Mouse (Mus musculus) intestine, postnatal 0 days (tissue): ENCODE data around the gene Gm13695. TPM values are rescaled to one million over a fixed set of nuclear protein-coding genes. Genes with fewer than 3 reads are reported as not detected.
"Not testable (repeated sequence)": the region's sequence is repeated elsewhere in the genome, so short reads cannot be mapped to it uniquely, and the experiment has no call there.

ENCODE experiments used
- ATAC-seq: fragments of 200-750 bp; cut with Nextera tagmentation; 2 replicates; pipeline ENCODE4 v1.8.0; 2017; ENCODE audit warnings: mild to moderate bottlenecking, moderate TSS enrichment, moderate library complexity
- H3K27ac ChIP-seq: fragments of 300-500 bp; sonication (generic); 2 replicates; pipeline ENCODE4 v1.5.1; 2014; ENCODE audit warnings: mild to moderate bottlenecking, low read depth, low read length, moderate library complexity
- H3K27me3 ChIP-seq: fragments of 300-500 bp; sonication (generic); replicated peaks from 2 replicates; pipeline ENCODE4 v1.6.1; 2014; ENCODE audit warnings: low read length, mixed read lengths; ENCODE audit not compliant: control insufficient read depth, insufficient read depth
- H3K36me3 ChIP-seq: fragments of 300-500 bp; sonication (generic); 2 replicates; pipeline ENCODE4 v1.6.1; 2014; ENCODE audit warnings: mild to moderate bottlenecking, moderate library complexity; ENCODE audit not compliant: control insufficient read depth, insufficient read depth
- H3K4me1 ChIP-seq: fragments of 300-500 bp; sonication (generic); replicated peaks from 2 replicates; pipeline ENCODE4 v1.6.1; 2014; ENCODE audit warnings: antibody characterized with exemption, low read length, mixed read lengths; ENCODE audit not compliant: control insufficient read depth, insufficient read depth
- H3K4me2 ChIP-seq: fragments of 300-500 bp; sonication (generic); replicated peaks from 2 replicates; pipeline ENCODE4 v1.6.1; 2014; ENCODE audit warnings: low read depth, mild to moderate bottlenecking, moderate library complexity
- H3K4me3 ChIP-seq: fragments of 300-500 bp; sonication (generic); 2 replicates; pipeline ENCODE4 v1.5.1; 2014; ENCODE audit warnings: low read depth, low read length
- H3K9ac ChIP-seq: fragments of 300-500 bp; sonication (generic); 2 replicates; pipeline ENCODE4 v1.6.1; 2014; ENCODE audit warnings: mild to moderate bottlenecking, low read depth, low read length
- H3K9me3 ChIP-seq: fragments of 300-500 bp; sonication (generic); 2 replicates; pipeline ENCODE4 v1.6.1; 2016; ENCODE audit warnings: mixed run types; ENCODE audit not compliant: control insufficient read depth
- CTCF ChIP-seq: sonication (generic); IDR thresholded peaks from 2 replicates; pipeline ENCODE4 v1.5.1; 2016; ENCODE audit warnings: low read depth, mild to moderate bottlenecking, control low read depth, antibody characterized with exemption, moderate library complexity
- WGBS: fragments of 180-500 bp; shearing (Covaris S2); extraction: QIAGEN DNeasy Blood & Tissue Kit; methylation state at CpG from one replicate; pipeline ENCODE4 v1.1.7; 2014; 5-methylcytosine and 5-hydroxymethylcytosine counted together
- polyA plus RNA-seq: library from polyadenylated mRNA; unstranded; fragments of >200 nt; fragmentation: Nextera tagmentation; extraction: Ambion mirVana; gene quantifications from 2 replicates; pipeline ENCODE4 v1.2.1, GENCODE M21; 2015

Gm13695 gene
- polyA plus RNA-seq = not detected in 2 replicates

- H3K9ac ChIP-seq, H3K27ac ChIP-seq, H3K4me1 ChIP-seq, H3K27me3 ChIP-seq, H3K4me3 ChIP-seq, H3K4me2 ChIP-seq, H3K36me3 ChIP-seq, H3K9me3 ChIP-seq, ATAC-seq: not testable (repeated sequence)
- WGBS = no CpG with 5 or more reads among the region's 6 CpGs
These were observed at the start of gene Gm13695 for GRCm38 (mm10) chr2:83967013-83967412. Gm13695 (plus strand) TSS chr2:83967313.

GRCm38 (mm10) chr2:83929478-83930088, 37.5 kb upstream of the Gm13695 start:
- H3K4me2 ChIP-seq = no peak overlapping the region
- H3K4me3 ChIP-seq = no peak overlapping the region
- no peak overlapping the region for H3K27ac ChIP-seq
- H3K36me3 ChIP-seq = no peaks in the 10 kb centered on the region
- no peak for TF ChIP-seq CTCF
- no peaks in the 10 kb centered on the region for H3K9me3 ChIP-seq
- H3K27me3 ChIP-seq = no peaks in the 10 kb centered on the region
- ATAC-seq = no peak
- H3K9ac ChIP-seq = no peak overlapping the region
- WGBS = 71% methylated on average over 2 of the region's 2 CpGs
- no peaks in the 10 kb centered on the region for H3K4me1 ChIP-seq

GRCm38 (mm10) chr2:83940931-83941361, 26.2 kb upstream of the Gm13695 start, which contains the start of gene Zswim2:
Zswim2 (minus strand) TSS chr2:83941228.
- Histone ChIP-seq H3K4me2 (peak within 1 kb of the TSS; percentile 28), H3K27ac (no peak within 1 kb of the TSS), H3K36me3 (no peaks in the 10 kb centered on the region), H3K9me3 (no peaks in the 10 kb centered on the region), H3K27me3 (no peaks in the 10 kb centered on the region), H3K4me3 (no peak within 1 kb of the TSS), H3K4me1 (no peaks in the 10 kb centered on the region), H3K9ac (no peak within 1 kb of the TSS)
- TF ChIP-seq CTCF = no peak
- WGBS = 3% methylated on average over 20 of the region's 20 CpGs
- no peak for ATAC-seq

- no peak overlapping the region for H3K9ac ChIP-seq
These were observed 25.7 kb upstream of the Gm13695 start for GRCm38 (mm10) chr2:83941378-83941777.

GRCm38 (mm10) chr2:83941792-83942191, 25.3 kb upstream of the Gm13695 start:
- TF ChIP-seq CTCF = no peak
- no peak overlapping the region for H3K4me3 ChIP-seq
- no peaks in the 10 kb centered on the region for H3K36me3 ChIP-seq
- no peaks in the 10 kb centered on the region for H3K9me3 ChIP-seq
- no peaks in the 10 kb centered on the region for H3K27me3 ChIP-seq
- no peak overlapping the region for H3K9ac ChIP-seq
- ATAC-seq = no peak
- H3K27ac ChIP-seq = no peak overlapping the region
- 69% methylated on average over 4 of the region's 4 CpGs for WGBS
- no peaks in the 10 kb centered on the region for H3K4me1 ChIP-seq
- H3K4me2 ChIP-seq = no peak overlapping the region

More at GRCm38 (mm10) chr2:83941378-83941777, 25.7 kb upstream of the Gm13695 start:
- no peaks in the 10 kb centered on the region for H3K27me3 ChIP-seq
- H3K4me3 ChIP-seq = no peak overlapping the region
- ATAC-seq = no peak
- no peaks in the 10 kb centered on the region for H3K36me3 ChIP-seq
- H3K4me2 ChIP-seq = peak overlapping the region; percentile 28
- WGBS = 49% methylated on average over 3 of the region's 3 CpGs
- no peak overlapping the region for H3K27ac ChIP-seq
- no peak for TF ChIP-seq CTCF
- H3K9me3 ChIP-seq = no peaks in the 10 kb centered on the region
- no peaks in the 10 kb centered on the region for H3K4me1 ChIP-seq

GRCm38 (mm10) chr2:83955393-83955792, 11.7 kb upstream of the Gm13695 start, which contains the start of gene Gm13698:
Gm13698 (plus strand) TSS chr2:83955693.
- H3K4me3 ChIP-seq, H3K9me3 ChIP-seq, H3K27ac ChIP-seq, H3K4me2 ChIP-seq, H3K36me3 ChIP-seq, H3K9ac ChIP-seq, ATAC-seq, H3K27me3 ChIP-seq, H3K4me1 ChIP-seq: not testable (repeated sequence)
- WGBS = no CpG with 5 or more reads among the region's 6 CpGs

GRCm38 (mm10) chr2:83961203-83961602, 5.9 kb upstream of the Gm13695 start, which contains the start of gene Gm13693:
Gm13693 (plus strand) TSS chr2:83961503.
- H3K27me3 ChIP-seq, H3K27ac ChIP-seq, H3K4me3 ChIP-seq, H3K4me2 ChIP-seq, H3K36me3 ChIP-seq, H3K9ac ChIP-seq, ATAC-seq, H3K9me3 ChIP-seq, H3K4me1 ChIP-seq: not testable (repeated sequence)
- WGBS = no CpG with 5 or more reads among the region's 6 CpGs

GRCm38 (mm10) chr2:83972823-83973222, 5.7 kb downstream of the Gm13695 start, which contains the start of gene Gm13696:
Gm13696 (plus strand) TSS chr2:83973123.
- not testable (repeated sequence) for H3K9ac ChIP-seq, H3K27ac ChIP-seq, ATAC-seq

GRCm38 (mm10) chr2:83978633-83979032, 11.5 kb downstream of the Gm13695 start, which contains the start of gene Gm13694:
Gm13694 (plus strand) TSS chr2:83978933.
- not testable (repeated sequence) for H3K36me3 ChIP-seq, H3K4me2 ChIP-seq, H3K9ac ChIP-seq, H3K27me3 ChIP-seq, H3K9me3 ChIP-seq, H3K4me3 ChIP-seq, H3K27ac ChIP-seq, H3K4me1 ChIP-seq, ATAC-seq
- no CpG with 5 or more reads among the region's 6 CpGs for WGBS

More at GRCm38 (mm10) chr2:83972823-83973222, 5.7 kb downstream of the Gm13695 start, which contains the start of gene Gm13696:
- not testable (repeated sequence) for H3K27me3 ChIP-seq, H3K36me3 ChIP-seq, H3K4me2 ChIP-seq, H3K4me1 ChIP-seq, H3K9me3 ChIP-seq, H3K4me3 ChIP-seq
- WGBS = no CpG with 5 or more reads among the region's 6 CpGs
